Mouse (Mus musculus) ZHBTc4 (cell line): ENCODE data around the gene Olfr73.
A peak's percentile ranks its signal among the peaks of the same experiment; 100 is the strongest.
"Not testable (repeated sequence)": the region's sequence is repeated elsewhere in the genome, so short reads cannot be mapped to it uniquely, and the experiment has no call there.

Source experiments
- DNase-seq: peaks from one replicate; pipeline ENCODE4 v3.0.0-alpha.2; 2011; ENCODE audit warnings: low read depth, low spot score

Olfr73 gene

DNA sequence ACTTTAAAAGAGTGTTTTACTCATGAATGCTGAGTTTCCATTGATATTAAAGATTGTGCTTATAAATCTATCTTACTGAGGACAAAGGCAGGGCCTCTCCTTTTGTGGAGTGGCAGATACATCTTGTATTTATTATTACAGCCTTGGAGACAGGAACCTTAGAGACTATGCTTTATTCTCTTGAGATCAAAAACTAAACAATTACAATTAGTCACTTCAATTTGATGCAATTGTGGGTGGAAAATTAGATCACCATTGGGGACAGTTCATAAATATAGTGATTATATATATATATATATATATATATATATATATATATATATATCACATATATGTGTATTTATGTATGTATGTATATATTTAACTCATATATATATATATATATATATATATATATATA is at the start of gene Olfr73:
Olfr73 (minus strand) TSS at position 101 of the 400 bp plus-strand sequence.
- DNase-seq, result no peak

GRCm38 (mm10) chr2:88071730-88072129 is 34.2 kb upstream of the Olfr73 start, which contains the start of gene Olfr1163:
Gene Olfr1163 (minus strand): TSS chr2:88071830.
- no peak for DNase-seq

DNA sequence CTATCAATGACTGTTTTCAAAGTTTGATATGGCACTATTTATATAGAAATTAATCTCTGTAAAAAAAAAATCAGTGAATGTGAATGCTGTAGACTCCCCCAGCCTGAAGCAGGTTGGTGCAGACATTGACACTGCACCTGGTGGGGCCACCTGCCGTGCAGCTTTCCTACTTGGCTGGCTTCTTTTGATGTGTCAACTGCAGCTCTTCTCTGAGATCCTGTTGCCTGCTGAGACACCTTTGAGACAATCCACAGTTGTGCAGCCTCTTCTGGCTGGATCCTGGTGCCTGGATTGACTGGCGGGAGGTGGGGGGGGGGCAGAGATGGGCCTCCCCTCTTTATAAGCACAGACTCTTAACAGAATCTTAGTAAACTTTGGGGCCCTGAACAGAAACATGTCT is 26.1 kb upstream of the Olfr73 start:
- peak; percentile 40 for DNase-seq

DNA sequence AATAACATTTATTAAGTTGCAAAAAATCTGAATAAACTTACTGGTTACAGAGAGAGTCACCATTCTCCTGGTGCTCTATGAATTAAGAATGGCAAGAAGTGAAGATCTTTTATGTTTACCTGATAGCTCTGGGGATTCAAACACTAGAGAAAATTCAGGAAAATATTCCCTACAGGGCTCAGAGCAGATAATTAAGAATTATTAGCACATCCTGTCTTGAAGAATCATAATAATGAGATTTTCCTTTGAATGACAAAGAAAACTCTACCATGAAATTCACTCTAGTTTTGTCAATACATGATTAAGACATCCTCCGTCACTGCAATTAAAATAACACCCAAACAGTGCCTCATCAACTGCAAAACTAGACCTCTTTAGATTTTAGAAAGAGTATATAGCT is 13.5 kb upstream of the Olfr73 start, which contains the start of gene Olfr1162:
Olfr1162 (minus strand) TSS at position 101 of the 400 bp plus-strand sequence.
- DNase-seq, result no peak

DNA sequence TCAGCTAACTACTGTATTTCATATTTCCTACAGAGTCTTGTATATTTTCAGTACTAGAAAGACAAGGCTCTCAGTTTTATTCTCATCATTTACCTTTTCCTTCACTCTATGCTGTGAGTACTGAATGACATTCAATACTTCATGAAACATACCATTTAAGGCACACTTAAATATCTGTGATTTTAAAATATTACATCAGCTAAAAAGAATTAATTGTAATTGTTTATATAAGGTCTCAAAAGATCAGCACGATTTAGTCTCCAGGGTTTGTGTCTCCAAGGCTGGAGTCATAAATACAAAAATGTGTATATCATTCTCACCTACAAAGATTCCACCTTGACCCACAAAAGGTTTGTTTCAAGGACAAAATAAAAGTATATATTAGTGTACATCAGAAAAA is 15.0 kb downstream of the Olfr73 start, which contains the start of gene Olfr1161:
Olfr1161 (plus strand) TSS at position 301 of the 400 bp plus-strand sequence.
- not testable (repeated sequence) for DNase-seq

GRCm38 (mm10) chr2:88007515-88008318 is 29.8 kb downstream of the Olfr73 start, which contains the start of gene Olfr1160:
Gene Olfr1160 (minus strand): TSS chr2:88008268.
- no peak for DNase-seq

GRCm38 (mm10) chr2:87989813-87990212 is 47.7 kb downstream of the Olfr73 start, which contains the start of gene Olfr1158:
Gene Olfr1158 (plus strand): TSS chr2:87990113.
- no peak for DNase-seq
